Mouse (Mus musculus) CD4-positive, CD25-positive, alpha-beta regulatory T cell, adult 4 months (primary cell): ENCODE results near the gene Olfr430. TPM values are rescaled to one million over a fixed set of nuclear protein-coding genes. Genes with fewer than 3 reads are reported as not detected.

ENCODE experiments used
- polyA plus RNA-seq, 2 experiments: library from polyadenylated mRNA; unstranded; fragments of 100-300 nt; shearing (Covaris generic); gene quantifications; one replicate each; pipeline ENCODE4 v1.2.1; 2017

Gene Olfr430
- polyA plus RNA-seq, 2 experiments from 2014 or later: not detected

Other genes starting within 250 kb of the Olfr430 start
- 1 to 10 TPM; 1.2 to 1.5 TPM for gene Ifi211, start 153.6 kb upstream of the Olfr430 start, polyA plus RNA-seq
- gene Mndal, start 124.1 kb upstream of the Olfr430 start, polyA plus RNA-seq: 100 to 1,000 TPM; 417 to 550 TPM
- 100 to 1,000 TPM; 265 to 384 TPM for gene Ifi203, start 123.9 kb upstream of the Olfr430 start, polyA plus RNA-seq
- not detected for gene Ifi202b, start 83.9 kb upstream of the Olfr430 start, polyA plus RNA-seq
- gene Ifi205, start 34.8 kb upstream of the Olfr430 start, polyA plus RNA-seq: under 1 TPM in 1 of 2 experiments, not detected in 1; 0.61 TPM
- gene Olfr433, start 25.9 kb upstream of the Olfr430 start, polyA plus RNA-seq: not detected
- gene Olfr432, start 17.4 kb upstream of the Olfr430 start, polyA plus RNA-seq: not detected
- gene Olfr429, start 17.7 kb downstream of the Olfr430 start, polyA plus RNA-seq: not detected
- gene Olfr427, start 30.3 kb downstream of the Olfr430 start, polyA plus RNA-seq: not detected
- gene Olfr231, start 54.6 kb downstream of the Olfr430 start, polyA plus RNA-seq: not detected
- not detected for gene Olfr424, start 64.9 kb downstream of the Olfr430 start, polyA plus RNA-seq
- gene Olfr420, start 89.0 kb downstream of the Olfr430 start, polyA plus RNA-seq: not detected
- under 1 TPM in 1 of 2 experiments, not detected in 1; 0.06 TPM for gene Spta1, start 106.2 kb downstream of the Olfr430 start, polyA plus RNA-seq
- gene Olfr419, start 185.5 kb downstream of the Olfr430 start, polyA plus RNA-seq: not detected